Mouse (Mus musculus) small intestine, adult 2 months (tissue): ENCODE results near the gene Mcl1. TPM values are rescaled to one million over a fixed set of nuclear protein-coding genes. Genes with fewer than 3 reads are reported as not detected.
A peak's percentile ranks its signal among the peaks of the same experiment; 100 is the strongest.
"Not testable (repeated sequence)": the region's sequence is repeated elsewhere in the genome, so short reads cannot be mapped to it uniquely, and the experiment has no call there.

ENCODE experiments used
- H3K27ac ChIP-seq: fragments of 200-500 bp; 2 replicates; pipeline ENCODE4 v1.5.1; 2012; ENCODE audit warnings: low read depth, low read length, control low read depth, inconsistent platforms; ENCODE audit not compliant: insufficient read depth
- H3K27me3 ChIP-seq: fragments of 200-500 bp; 2 replicates; pipeline ENCODE4 v1.6.1; 2012; ENCODE audit warnings: mild to moderate bottlenecking, moderate library complexity, low read length, inconsistent platforms; ENCODE audit not compliant: control insufficient read depth, insufficient read depth
- H3K36me3 ChIP-seq: fragments of 200-500 bp; 2 replicates; pipeline ENCODE4 v1.6.1; 2012; ENCODE audit warnings: mild to moderate bottlenecking, low read length, control low read depth, inconsistent platforms; ENCODE audit not compliant: control insufficient read depth, insufficient read depth
- H3K4me1 ChIP-seq: fragments of 200-500 bp; 2 replicates; pipeline ENCODE4 v1.6.1; 2012; ENCODE audit warnings: low read length, inconsistent platforms, mixed read lengths; ENCODE audit not compliant: control insufficient read depth, insufficient read depth, insufficient read length
- H3K4me3 ChIP-seq: fragments of 200-500 bp; 2 replicates; pipeline ENCODE4 v1.5.1; 2012; ENCODE audit warnings: low read depth, mild to moderate bottlenecking, control low read depth, inconsistent platforms, low read length, moderate library complexity
- CTCF ChIP-seq: fragments of 200-500 bp; IDR thresholded peaks from 2 replicates; pipeline ENCODE4 v1.5.1; 2012; ENCODE audit warnings: low read depth, mild to moderate bottlenecking, control low read depth, inconsistent platforms, low read length, moderate library complexity, mixed read lengths; ENCODE audit not compliant: insufficient replicate concordance, insufficient read length; ENCODE audit errors: extremely low read depth
- POLR2A ChIP-seq: fragments of 200-500 bp; IDR thresholded peaks from 2 replicates; pipeline ENCODE4 v1.6.1; 2012; ENCODE audit warnings: low read depth, mild to moderate bottlenecking, control low read depth, inconsistent platforms, low read length, moderate library complexity
- WGBS: fragments of 180-500 bp; shearing (Covaris S2); methylation state at CpG from one replicate; pipeline ENCODE4 v1.1.7; 2018; 5-methylcytosine and 5-hydroxymethylcytosine counted together
- polyA plus RNA-seq: library from polyadenylated mRNA; depleted of rRNA; stranded (reverse); fragments of >200 nt; gene quantifications from 2 replicates; pipeline ENCODE4 v1.2.3, GENCODE M21; 2012

Mcl1 gene
- polyA plus RNA-seq, 1 experiment = 327 TPM

GRCm38 (mm10) chr3:95651033-95651373 lies 7.6 kb upstream of the Mcl1 start:
- 80% methylated on average over 3 of the region's 3 CpGs for WGBS
- peaks cover 15% of the 10 kb centered on the region for H3K4me1 ChIP-seq
- H3K36me3 ChIP-seq = no peaks in the 10 kb centered on the region
- H3K27ac ChIP-seq = peak overlapping the region; percentile 79
- H3K27me3 ChIP-seq = no peaks in the 10 kb centered on the region
- no peak overlapping the region for H3K4me3 ChIP-seq
- TF ChIP-seq POLR2A (no peak), CTCF (no peak)

- Histone ChIP-seq H3K27me3 (no peaks in the 10 kb centered on the region), H3K27ac (peak overlapping the region; percentile 79), H3K4me1 (peaks cover 16% of the 10 kb centered on the region), H3K36me3 (no peaks in the 10 kb centered on the region), H3K4me3 (no peak overlapping the region)
- 85% methylated on average over 16 of the region's 16 CpGs for WGBS
- TF ChIP-seq POLR2A (no peak), CTCF (no peak)
Measured at GRCm38 (mm10) chr3:95651391-95652203, 7.0 kb upstream of the Mcl1 start.

DNA sequence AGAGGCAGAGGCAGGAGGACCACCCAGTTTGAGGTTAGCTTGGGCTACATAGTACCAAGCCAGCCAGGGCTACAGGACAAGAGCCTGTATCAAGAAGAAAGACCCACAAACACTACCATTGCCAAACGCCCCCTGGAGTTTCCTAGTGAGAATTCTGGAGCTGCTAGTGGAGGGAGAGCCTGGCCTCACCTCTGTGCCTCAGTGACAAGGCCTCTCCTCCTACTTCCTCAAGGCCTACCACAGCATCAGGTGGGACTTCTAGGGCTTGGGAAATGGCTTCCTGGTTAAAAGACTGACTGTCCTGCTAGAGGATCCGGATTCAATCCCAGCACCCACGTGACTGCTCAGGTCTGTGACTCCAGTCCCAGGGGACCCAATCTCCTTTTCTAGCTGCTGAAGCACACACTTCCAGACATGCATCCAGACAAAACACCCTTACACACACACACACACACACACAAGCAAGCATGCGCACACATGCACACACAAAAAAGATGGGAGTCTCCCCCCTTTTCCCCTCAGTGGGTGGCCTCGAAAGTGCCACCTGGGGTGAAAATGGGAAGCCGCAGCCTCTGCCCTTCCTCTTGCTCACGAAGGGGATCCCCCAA lies 6.3 kb upstream of the Mcl1 start:
- Histone ChIP-seq H3K4me1 (peaks cover 16% of the 10 kb centered on the region), H3K27ac (peak overlapping the region; percentile 44), H3K4me3 (no peak overlapping the region), H3K27me3 (no peaks in the 10 kb centered on the region), H3K36me3 (no peaks in the 10 kb centered on the region)
- 79% methylated on average over 7 of the region's 7 CpGs for WGBS
- 0 out of 2 replicates have a peak, but pooled peaks have one; percentile 15 for TF ChIP-seq CTCF
- no peak for TF ChIP-seq POLR2A

DNA sequence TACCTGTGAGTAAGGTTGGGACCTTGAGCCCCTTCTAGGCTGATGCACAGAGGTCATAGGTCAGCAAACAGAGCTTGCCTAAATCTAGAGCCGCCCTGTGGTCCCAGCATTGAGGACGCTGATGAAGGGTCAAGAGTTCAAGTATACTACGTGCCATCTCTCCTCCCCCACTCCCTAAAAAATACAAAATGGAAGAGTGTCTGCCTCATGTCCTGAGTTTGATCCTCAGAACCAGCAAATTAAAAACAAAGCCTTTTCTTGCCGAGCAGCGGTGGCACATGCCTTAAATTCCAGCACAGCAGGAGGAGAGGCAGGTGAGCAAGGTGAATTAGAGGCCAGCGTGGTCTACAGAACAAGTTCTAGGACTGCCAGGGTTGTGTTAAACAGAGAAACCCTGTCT lies 5.7 kb upstream of the Mcl1 start:
- Histone ChIP-seq H3K4me1 (peaks cover 16% of the 10 kb centered on the region), H3K4me3 (no peak overlapping the region), H3K27me3 (no peaks in the 10 kb centered on the region), H3K27ac (peak overlapping the region; percentile 22; the same call in 1 of the 2 replicates), H3K36me3 (no peaks in the 10 kb centered on the region)
- TF ChIP-seq POLR2A (no peak), CTCF (no peak)
- 64% methylated on average over 6 of the region's 6 CpGs for WGBS

GRCm38 (mm10) chr3:95653473-95654034 lies 5.0 kb upstream of the Mcl1 start:
- Histone ChIP-seq H3K4me3 (no peak overlapping the region), H3K27ac (peak overlapping the region; percentile 70; the same call in 1 of the 2 replicates), H3K27me3 (no peaks in the 10 kb centered on the region), H3K4me1 (peaks cover 16% of the 10 kb centered on the region), H3K36me3 (no peaks in the 10 kb centered on the region)
- no peak for TF ChIP-seq CTCF
- 56% methylated on average over 11 of the region's 11 CpGs for WGBS

GRCm38 (mm10) chr3:95654371-95654770 lies 4.2 kb upstream of the Mcl1 start:
- H3K4me1 ChIP-seq = peaks cover 16% of the 10 kb centered on the region
- not testable (repeated sequence) for H3K4me3 ChIP-seq, H3K27me3 ChIP-seq, H3K36me3 ChIP-seq, H3K27ac ChIP-seq
- WGBS = 85% methylated on average over 3 of the region's 3 CpGs

GRCm38 (mm10) chr3:95655437-95655836 lies 3.2 kb upstream of the Mcl1 start:
- TF ChIP-seq CTCF (no peak), POLR2A (no peak)
- Histone ChIP-seq H3K36me3 (peaks cover 9% of the 10 kb centered on the region), H3K27me3 (no peaks in the 10 kb centered on the region), H3K4me3 (no peak overlapping the region), H3K4me1 (peaks cover 11% of the 10 kb centered on the region), H3K27ac (peak overlapping the region; percentile 39)
- WGBS = 61% methylated on average over 5 of the region's 5 CpGs
